Mouse (Mus musculus) ES-CJ7 (cell line): Measurements from ENCODE around the gene Tfe3.
"Not testable (repeated sequence)": the region's sequence is repeated elsewhere in the genome, so short reads cannot be mapped to it uniquely, and the experiment has no call there.

Experiments used
- DNase-seq: peaks from one replicate; pipeline ENCODE4 v3.0.0; 2011; ENCODE audit warnings: low read depth, low spot score

Gene Tfe3

GRCm38 (mm10) chrX:7750432-7751116, 11.8 kb upstream of the Tfe3 start, which contains the start of gene Ccdc120:
Gene Ccdc120, minus strand, starts transcription at chrX:7750905.
- peak; percentile 92 for DNase-seq

GRCm38 (mm10) chrX:7753627-7754026, 8.7 kb upstream of the Tfe3 start:
- not testable (repeated sequence) for DNase-seq

- DNase-seq = no peak
Observed at GRCm38 (mm10) chrX:7762921-7763197, 499 bp downstream of the Tfe3 start.

- DNase-seq = peak; percentile 43
Observed at GRCm38 (mm10) chrX:7763631-7764393, 1.5 kb downstream of the Tfe3 start.

GRCm38 (mm10) chrX:7764657-7765280, 2.4 kb downstream of the Tfe3 start:
- peak; percentile 95 for DNase-seq

GRCm38 (mm10) chrX:7765281-7765670, 2.9 kb downstream of the Tfe3 start:
- peak; percentile 46 for DNase-seq

GRCm38 (mm10) chrX:7765764-7766163, 3.4 kb downstream of the Tfe3 start:
- DNase-seq = peak; percentile 96

- no peak for DNase-seq
Observed at GRCm38 (mm10) chrX:7769302-7770017, 7.1 kb downstream of the Tfe3 start.

- no peak for DNase-seq
Observed at GRCm38 (mm10) chrX:7772766-7773165, 10.4 kb downstream of the Tfe3 start.

GRCm38 (mm10) chrX:7775501-7776205, 13.3 kb downstream of the Tfe3 start:
- DNase-seq = peak; percentile 51

- DNase-seq = peak; percentile 45
Observed at GRCm38 (mm10) chrX:7776329-7777082, 14.1 kb downstream of the Tfe3 start.

GRCm38 (mm10) chrX:7778450-7779244, 16.3 kb downstream of the Tfe3 start:
- no peak for DNase-seq

GRCm38 (mm10) chrX:7779294-7779693, 16.9 kb downstream of the Tfe3 start:
- peak; percentile 26 for DNase-seq

- DNase-seq = no peak
Observed at GRCm38 (mm10) chrX:7782603-7783092, 20.3 kb downstream of the Tfe3 start.

- peak; percentile 79 for DNase-seq
Observed at GRCm38 (mm10) chrX:7789542-7790136, 27.3 kb downstream of the Tfe3 start, which contains the start of gene Gripap1. Gene Gripap1, plus strand, starts transcription at chrX:7789765.

- no peak for DNase-seq
Observed at GRCm38 (mm10) chrX:7790309-7790708, 27.9 kb downstream of the Tfe3 start.

- peak; percentile 59 for DNase-seq
Observed at GRCm38 (mm10) chrX:7793361-7793760, 31.0 kb downstream of the Tfe3 start.

- DNase-seq = peak; percentile 40
Observed at GRCm38 (mm10) chrX:7795016-7795415, 32.7 kb downstream of the Tfe3 start.

GRCm38 (mm10) chrX:7797327-7797726, 35.0 kb downstream of the Tfe3 start:
- no peak for DNase-seq
